Mouse (Mus musculus): ENCODE measurements around the gene Tbc1d2.
"Not testable (repeated sequence)": the region's sequence is repeated elsewhere in the genome, so short reads cannot be mapped to it uniquely, and the experiment has no call there.

GRCm38 (mm10) chr4:46637250-46637649, 12.8 kb downstream of the Tbc1d2 start:
- not testable (repeated sequence) for TF ChIP-seq CTCF, EP300 (IDR thresholded peaks at IDR 0.05; ENCODE audit: low read depth)
